ENCODE assay signal across 1 mouse cellular context in genomic region chr10:80137626-80138552, GRCm38 (mm10).
TF ChIP-seq lines count a peak whose summit lies in the region.

No protein-coding gene starts in this region.

TF ChIP-seq in CH12.LX, 34 proteins besides CTCF, POLR2A, EP300 and RAD21 (continued from another document):
- no peak for TF ChIP-seq UBTF (IDR thresholded peaks at IDR 0.05; ENCODE audit: low read depth, low read length)
- TF ChIP-seq MAFK (IDR thresholded peaks at IDR 0.05; ENCODE audit: insufficient replicate concordance, low read length) = no peak
- TF ChIP-seq ZKSCAN1 (IDR thresholded peaks at IDR 0.05; ENCODE audit: borderline replicate concordance, low read depth, low read length) = no peak
- no peak for TF ChIP-seq POLR2AphosphoS2 (IDR thresholded peaks at IDR 0.05; ENCODE audit: low read depth, low read length)
- no peak for TF ChIP-seq CHD1 (IDR thresholded peaks at IDR 0.05; ENCODE audit: low read depth, low read length)
- no peak for TF ChIP-seq ZC3H11A (IDR thresholded peaks at IDR 0.05; ENCODE audit: low read depth, low read length)
- TF ChIP-seq TBP (conservative IDR thresholded peaks at IDR 0.05; ENCODE audit: low read depth, low read length) = no peak
- TF ChIP-seq USF1 (IDR thresholded peaks at IDR 0.05; ENCODE audit: low read depth, low read length) = no peak
- TF ChIP-seq ELF1 (IDR thresholded peaks at IDR 0.05; ENCODE audit: low read depth, low read length) = no peak
